Mouse (Mus musculus) right cerebral cortex, adult 18-20 months (tissue): ENCODE measurements around the gene Psmb5.
"Not testable (repeated sequence)": the region's sequence is repeated elsewhere in the genome, so short reads cannot be mapped to it uniquely, and the experiment has no call there.

Source experiments
- DNase-seq: peaks from one replicate; pipeline ENCODE4 v3.0.0; 2022; ENCODE audit warnings: mixed read lengths

Gene Psmb5

GRCm38 (mm10) chr14:54630583-54631239 is 12.9 kb upstream of the Psmb5 start:
- no peak for DNase-seq

- no peak for DNase-seq
Observed at GRCm38 (mm10) chr14:54629797-54630196, 12.0 kb upstream of the Psmb5 start.

- no peak for DNase-seq
Observed at GRCm38 (mm10) chr14:54628103-54628502, 10.3 kb upstream of the Psmb5 start.

- no peak for DNase-seq
Observed at GRCm38 (mm10) chr14:54624976-54625375, 7.2 kb upstream of the Psmb5 start.

- DNase-seq, result no peak
Observed at GRCm38 (mm10) chr14:54623334-54623733, 5.5 kb upstream of the Psmb5 start.

GRCm38 (mm10) chr14:54621133-54621532 is 3.3 kb upstream of the Psmb5 start, which contains the start of gene Psmb11:
Gene Psmb11 (plus strand): TSS chr14:54621433.
- no peak for DNase-seq

- DNase-seq, result no peak
Observed at GRCm38 (mm10) chr14:54617152-54617896, 498 bp downstream of the Psmb5 start.

- DNase-seq, result no peak
Observed at GRCm38 (mm10) chr14:54616226-54616825, 1.5 kb downstream of the Psmb5 start.

- not testable (repeated sequence) for DNase-seq
Observed at GRCm38 (mm10) chr14:54614130-54614529, 3.7 kb downstream of the Psmb5 start.

- peak; percentile 83 for DNase-seq
Observed at GRCm38 (mm10) chr14:54610648-54611047, 7.2 kb downstream of the Psmb5 start.

- no peak for DNase-seq
Observed at GRCm38 (mm10) chr14:54609962-54610361, 7.9 kb downstream of the Psmb5 start.

GRCm38 (mm10) chr14:54609245-54609644 is 8.6 kb downstream of the Psmb5 start:
- no peak for DNase-seq

GRCm38 (mm10) chr14:54607226-54607625 is 10.6 kb downstream of the Psmb5 start:
- no peak for DNase-seq

GRCm38 (mm10) chr14:54605752-54606321 is 12.0 kb downstream of the Psmb5 start, which contains the start of gene 4931414P19Rik:
Gene 4931414P19Rik (minus strand): TSS chr14:54605993.
- DNase-seq, result peak; percentile 79

GRCm38 (mm10) chr14:54603686-54604085 is 14.1 kb downstream of the Psmb5 start:
- no peak for DNase-seq

GRCm38 (mm10) chr14:54603038-54603654 is 14.7 kb downstream of the Psmb5 start:
- DNase-seq, result peak; percentile 97

- DNase-seq, result no peak
Observed at GRCm38 (mm10) chr14:54602613-54603012, 15.2 kb downstream of the Psmb5 start.

GRCm38 (mm10) chr14:54601601-54602000 is 16.2 kb downstream of the Psmb5 start:
- DNase-seq, result no peak

- DNase-seq, result no peak
Observed at GRCm38 (mm10) chr14:54597084-54597483, 20.7 kb downstream of the Psmb5 start.

GRCm38 (mm10) chr14:54594631-54595414 is 23.0 kb downstream of the Psmb5 start:
- DNase-seq, result peak; percentile 69

- DNase-seq, result no peak
Observed at GRCm38 (mm10) chr14:54594055-54594454, 23.8 kb downstream of the Psmb5 start.

- peak; percentile 71 for DNase-seq
Observed at GRCm38 (mm10) chr14:54592319-54592934, 25.4 kb downstream of the Psmb5 start.
